Mouse (Mus musculus) gastrocnemius, adult 18-20 months (tissue): Measurements from ENCODE around the gene Uckl1. TPM values are rescaled to one million over a fixed set of nuclear protein-coding genes. Genes with fewer than 3 reads are reported as not detected.

Experiments
- DNase-seq: peaks from one replicate; pipeline ENCODE4 v3.0.0; 2021; ENCODE audit warnings: low spot score
- total RNA-seq, 2 experiments: library from RNA; stranded (reverse); gene quantifications; 2 replicates each; pipeline ENCODE4 v1.2.3; 2021

Uckl1 gene
- total RNA-seq, 2 experiments from 2014 or later = 23.2 to 23.4 TPM

DNA sequence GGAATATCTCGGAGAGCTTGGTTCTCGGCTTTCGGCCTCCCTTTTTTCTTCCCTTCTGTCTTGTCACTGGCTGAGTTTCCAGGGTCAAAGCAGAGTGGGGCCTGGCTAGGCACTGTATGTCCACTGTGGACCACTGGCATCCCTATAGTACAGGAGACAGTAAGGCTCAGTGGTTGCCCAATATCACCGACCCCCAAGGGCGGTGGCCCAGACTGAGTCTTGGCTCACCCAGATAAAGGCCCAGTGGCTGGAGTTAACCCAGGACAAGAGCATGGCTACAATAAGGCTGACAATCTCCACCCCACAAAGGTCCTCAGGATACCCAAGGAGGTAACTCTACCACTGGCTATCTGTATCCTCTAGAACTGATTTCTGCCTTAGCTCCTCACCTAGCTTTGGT is 5.8 kb upstream of the Uckl1 start:
- DNase-seq = no peak

DNA sequence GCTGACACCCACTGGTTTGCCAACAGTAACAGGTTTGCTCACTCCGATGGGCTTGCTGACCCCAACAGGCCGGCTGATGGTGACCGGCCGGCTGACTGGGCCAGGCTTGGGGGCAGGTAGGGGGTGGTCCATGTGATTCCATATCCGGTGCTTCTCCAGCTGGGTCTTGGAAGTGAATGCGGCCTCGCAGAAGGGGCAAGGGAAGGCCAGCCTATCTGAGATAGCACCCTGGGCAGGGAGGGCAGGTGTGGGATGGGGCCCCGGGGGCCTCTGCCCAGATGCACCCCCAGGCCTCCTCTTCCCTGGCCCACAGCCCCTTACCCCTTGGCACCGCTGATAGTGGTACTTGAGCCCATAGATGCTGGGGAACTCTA is 5.0 kb upstream of the Uckl1 start:
- DNase-seq = no peak

DNA sequence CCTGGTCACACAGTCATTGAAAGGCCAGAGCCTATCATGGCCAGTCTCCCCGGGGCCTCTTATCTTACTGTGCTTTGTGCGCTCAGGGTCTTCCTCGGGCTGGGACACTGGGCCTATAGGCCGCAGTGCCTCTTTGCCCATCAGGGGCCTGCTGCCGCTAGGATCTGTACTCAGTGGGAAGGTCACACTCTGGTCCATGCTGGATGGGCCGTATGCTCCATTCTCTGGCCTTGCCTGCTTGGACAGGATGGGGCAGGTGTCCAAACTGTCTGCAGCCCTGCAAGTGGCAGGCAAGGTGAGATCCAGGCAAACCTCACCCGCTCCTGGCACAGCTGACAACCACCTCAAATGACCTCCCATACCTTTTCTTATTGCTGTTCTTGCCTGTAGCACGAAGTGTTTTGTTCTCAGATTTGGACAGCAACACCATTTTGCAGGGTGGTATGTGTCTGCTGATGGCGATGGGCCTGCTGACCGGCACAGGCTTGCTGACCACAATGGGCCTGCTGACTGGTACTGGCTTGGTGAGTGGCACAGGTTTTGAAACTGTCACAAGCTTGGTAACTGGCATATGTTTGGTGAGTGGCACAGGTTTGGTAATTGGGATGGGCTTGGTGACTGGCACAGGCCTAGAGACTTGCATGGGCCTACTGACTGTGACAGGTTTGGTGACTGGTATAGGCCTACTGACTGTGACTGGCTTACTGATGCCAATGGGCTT is 4.5 kb upstream of the Uckl1 start:
- DNase-seq = no peak

DNA sequence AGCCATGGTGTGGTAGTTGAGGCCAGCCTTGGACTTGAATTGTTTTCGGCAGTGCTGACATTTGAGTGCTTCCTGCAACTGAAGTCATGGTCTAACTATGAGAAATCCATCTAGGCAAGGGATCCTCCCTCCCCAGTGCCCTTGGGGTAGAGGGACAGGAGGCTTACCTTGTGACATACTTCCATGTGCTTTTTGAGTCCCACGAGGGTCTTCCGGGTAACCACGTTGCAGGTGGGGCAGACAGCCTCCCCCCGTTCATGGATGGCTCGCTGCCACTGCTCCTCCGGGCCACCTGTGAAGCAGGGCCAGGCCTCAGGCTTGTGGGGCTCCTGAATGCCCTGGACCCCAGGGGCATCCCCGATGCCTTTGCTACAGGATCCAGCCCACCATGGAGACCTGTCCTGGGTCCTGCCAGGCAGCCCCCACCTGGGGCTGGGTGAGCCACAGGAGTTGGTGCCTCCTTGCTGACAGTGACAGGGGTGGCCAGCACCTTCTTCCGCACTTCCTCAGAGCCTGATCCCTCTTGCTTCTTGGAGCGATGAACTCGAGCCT is 3.6 kb upstream of the Uckl1 start:
- no peak for DNase-seq

DNA sequence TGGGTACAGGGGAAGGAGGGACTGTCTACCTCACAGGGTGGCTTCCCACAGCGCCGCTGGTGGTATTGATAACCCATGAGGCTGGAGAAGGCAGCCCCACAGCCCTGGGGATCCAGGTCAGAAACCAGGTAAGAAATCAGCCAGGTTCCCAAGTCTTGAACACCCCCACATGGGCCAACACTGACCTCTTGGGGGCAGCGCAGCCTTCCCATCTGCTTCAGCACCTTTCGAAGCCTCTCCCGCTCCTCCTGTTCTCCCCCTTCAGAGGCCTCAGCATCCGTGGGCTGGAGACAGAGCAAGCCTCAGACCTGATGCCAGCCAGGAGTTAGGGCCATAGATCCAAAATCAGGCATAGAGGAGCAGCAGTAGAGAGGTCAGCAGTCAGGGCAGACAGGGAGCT is 3.1 kb upstream of the Uckl1 start:
- no peak for DNase-seq

DNA sequence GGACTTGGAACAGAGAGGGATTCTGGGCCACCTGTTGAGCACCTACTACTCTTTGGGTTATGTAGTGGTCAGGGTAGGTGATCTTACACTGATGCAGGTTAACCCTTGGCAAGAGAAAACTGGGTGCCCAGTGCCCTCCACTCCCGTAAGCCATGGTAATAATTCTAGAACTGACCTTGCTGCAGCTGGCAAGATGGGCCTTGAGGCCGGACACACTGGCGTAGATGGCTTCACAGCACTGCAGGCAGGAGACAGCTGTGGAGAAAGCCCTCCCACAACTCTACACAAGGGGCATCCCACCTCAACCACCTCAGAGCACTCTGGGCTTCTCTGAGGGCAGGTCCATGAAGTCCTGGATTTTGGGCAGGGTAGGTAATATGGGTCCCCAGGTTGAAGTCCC is 1.4 kb upstream of the Uckl1 start:
- DNase-seq = no peak

DNA sequence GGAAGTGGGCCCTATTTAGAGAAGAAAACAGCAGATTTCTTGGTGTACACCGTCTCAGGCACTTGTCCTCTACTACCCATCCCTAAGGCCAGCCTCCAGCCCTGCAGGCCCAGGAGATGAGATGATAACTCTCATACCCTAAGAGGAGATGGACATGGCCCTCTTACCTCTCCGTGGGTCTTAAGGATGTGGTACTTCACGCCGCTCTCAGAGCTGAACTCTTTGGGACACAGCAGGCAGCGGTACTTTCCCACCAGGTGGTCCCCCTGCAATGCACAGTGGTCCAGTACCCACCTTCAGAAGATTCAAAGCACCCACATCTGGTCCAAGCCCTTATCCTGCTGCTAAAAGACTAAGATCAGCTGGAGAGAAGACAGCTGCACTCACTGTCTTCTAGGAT is 814 bp upstream of the Uckl1 start:
- no peak for DNase-seq

DNA sequence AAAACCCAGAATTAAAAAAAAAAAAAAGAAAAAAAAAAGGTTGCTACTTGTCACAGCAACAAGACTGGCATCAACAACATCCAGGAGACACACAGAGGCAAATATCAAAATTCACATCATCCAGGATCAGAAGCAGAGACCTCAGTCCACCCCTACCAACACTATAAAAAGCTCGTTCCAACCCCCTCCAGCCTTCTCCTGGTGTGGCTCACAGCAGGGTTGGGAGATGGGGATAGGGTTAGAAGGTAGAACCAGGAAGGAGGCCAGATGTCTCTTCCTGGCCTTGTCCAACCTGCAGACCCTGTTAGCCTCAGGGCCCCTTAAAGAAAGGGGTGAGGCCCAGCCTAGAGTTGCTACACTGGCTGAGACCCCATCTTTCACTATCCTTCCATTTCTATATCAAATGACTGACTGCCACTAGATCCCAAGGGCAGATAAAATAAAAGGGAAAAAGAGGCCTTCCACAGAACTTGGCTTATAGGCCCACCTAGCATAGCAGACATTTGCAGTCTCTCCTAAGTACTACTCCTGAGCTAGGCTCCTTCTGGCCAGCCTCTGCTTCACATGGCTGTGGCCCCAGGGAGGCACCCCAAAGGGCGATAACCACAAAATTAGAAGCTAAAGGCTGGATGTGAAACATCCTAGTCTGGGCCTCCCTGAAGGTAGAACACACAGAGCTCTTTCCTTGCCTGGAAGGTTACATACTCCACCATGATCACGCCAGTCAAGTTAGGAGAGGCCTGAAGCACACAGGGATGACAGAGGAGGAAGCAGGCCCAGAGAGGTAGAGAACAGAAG is 1.0 kb downstream of the Uckl1 start:
- no peak for DNase-seq

DNA sequence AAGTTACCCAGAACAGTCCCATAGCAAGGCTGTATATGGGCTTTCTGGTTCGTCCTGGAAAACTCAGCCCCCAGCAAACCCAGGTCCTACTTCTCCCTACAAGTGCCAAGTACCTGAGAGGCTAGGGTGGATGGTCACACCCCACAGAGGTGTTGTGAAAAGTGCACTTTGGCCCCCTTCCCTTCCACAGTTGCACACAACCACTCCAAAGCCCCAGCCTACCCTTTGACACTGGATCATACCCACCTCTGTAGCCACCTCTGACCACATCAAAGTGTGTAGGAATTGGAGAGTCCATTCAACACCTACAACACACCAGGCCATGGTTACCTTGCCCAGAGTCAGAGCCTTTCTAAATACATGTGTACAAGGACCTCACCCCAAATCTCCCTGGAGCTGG is 1.8 kb downstream of the Uckl1 start:
- DNase-seq = no peak

DNA sequence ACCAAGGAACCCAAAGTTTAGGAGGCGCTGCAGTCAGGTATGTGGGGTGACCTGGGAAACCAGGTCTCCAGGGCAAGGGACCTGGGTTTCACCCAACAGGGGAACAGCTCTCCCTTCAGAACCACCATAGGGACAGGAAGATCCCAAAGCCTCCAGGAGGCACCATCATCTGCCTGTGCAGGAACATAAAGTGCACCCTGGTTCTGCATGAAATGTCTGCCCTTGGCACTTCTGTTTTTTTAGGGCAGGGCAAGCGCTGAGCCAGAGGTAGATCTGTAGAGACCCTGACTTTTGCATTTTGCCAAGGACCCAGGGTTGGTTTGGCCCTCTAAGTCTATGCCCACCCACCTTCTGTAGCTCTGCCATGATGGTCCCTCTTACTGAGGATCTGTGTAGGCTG is 2.3 kb downstream of the Uckl1 start:
- no peak for DNase-seq

DNA sequence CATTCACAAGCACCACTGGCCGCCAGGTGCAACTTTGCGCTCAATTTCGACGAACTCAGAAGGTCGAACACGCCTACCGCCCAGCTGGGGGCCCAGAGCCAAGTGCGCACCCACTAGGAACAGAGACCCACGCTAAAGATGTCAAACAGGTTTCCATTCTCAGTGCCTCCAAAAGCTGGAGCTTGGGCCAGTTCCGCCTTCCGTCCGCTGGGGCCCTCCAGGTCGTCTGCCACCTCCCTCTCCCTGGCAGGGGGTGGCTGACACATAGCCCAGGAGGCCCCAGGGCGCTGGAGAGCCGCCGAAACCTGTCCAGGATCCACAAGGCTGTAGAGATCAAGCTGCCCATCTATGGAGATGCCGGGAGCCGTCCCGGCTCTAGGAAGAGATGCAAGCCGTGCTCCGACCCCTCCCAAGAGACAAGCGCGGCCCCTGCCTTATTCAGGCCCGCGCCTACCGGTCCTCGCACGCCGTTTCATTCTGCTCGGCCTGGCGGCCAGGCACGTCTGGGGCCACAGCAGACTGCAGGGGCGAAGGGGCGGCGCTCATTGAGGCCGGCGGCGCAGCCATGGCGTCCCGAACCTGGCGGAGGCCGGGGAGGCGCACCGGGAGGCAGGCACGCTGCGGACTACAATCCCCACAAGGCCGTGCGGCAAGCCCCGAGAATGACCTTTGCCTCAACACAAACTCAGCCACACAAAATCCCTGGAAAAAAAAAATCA is 3.1 kb downstream of the Uckl1 start:
- peak; percentile 87 for DNase-seq

DNA sequence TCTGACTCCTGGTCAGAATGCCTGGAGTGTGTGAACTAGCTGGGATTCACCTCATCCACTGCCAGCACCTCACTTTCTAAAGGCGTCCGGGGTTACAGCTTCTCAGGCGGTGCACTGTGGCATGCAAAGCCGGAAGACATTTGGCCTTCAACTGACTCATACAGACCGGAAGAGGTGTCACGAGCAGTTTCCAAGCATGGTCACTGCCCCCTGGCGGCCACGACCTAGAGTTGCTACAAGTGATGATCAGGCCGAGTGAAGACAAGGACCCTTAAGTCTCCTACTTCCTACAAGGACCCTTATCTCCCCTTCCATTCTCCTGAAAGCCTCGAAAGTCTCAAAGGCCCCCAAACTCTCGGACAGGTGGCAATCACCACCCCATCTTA is 3.7 kb downstream of the Uckl1 start:
- DNase-seq = peak; percentile 84

DNA sequence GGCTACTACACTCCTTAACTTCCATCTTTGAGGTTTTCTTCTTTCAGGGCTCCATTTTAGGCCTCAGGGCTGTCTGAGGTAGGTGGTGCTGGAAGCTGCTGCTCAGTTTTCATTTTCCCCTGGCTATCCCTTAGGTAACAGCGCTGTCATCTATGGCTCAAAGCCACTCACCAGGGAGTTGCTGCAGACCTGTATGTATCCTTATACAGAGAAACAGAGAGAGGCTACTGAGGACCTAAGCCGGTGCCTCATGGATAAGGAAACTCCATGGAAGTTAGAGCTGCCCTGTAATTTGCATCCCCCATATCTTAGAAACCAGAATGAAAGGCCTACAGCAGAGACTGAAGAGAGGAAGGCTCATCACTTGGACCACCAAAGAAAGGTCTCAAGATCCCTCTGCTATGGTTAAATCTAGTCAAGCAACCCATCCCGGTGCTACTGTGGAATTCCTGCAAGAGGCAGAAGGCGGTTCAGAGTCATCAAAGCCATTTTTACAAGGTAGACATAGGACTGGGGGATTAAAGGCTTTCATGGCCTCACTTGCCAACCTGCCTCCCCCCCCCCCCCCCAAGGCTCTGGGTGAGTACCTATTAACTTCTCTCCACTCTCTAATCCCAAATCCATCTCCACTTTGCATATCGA is 4.4 kb downstream of the Uckl1 start:
- DNase-seq = no peak

DNA sequence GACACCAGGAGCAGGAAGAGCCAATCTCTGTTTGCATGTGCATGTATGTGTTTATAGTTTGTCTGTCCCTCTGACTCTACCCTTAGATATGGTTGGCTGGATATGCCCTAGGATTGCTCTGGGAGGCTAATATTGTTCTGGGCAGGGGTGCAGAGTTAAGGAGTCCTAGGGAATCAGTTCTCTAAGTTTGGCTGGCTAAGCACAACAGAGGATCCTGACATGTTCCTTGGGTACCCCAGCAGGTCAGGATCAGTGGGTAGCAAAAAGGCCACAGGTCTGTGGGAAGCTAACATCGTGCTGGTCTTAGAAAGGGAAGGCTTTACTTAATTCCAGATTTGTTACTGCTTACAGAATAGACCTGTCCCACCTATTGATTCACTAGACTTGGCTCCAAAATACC is 5.0 kb downstream of the Uckl1 start:
- no peak for DNase-seq

DNA sequence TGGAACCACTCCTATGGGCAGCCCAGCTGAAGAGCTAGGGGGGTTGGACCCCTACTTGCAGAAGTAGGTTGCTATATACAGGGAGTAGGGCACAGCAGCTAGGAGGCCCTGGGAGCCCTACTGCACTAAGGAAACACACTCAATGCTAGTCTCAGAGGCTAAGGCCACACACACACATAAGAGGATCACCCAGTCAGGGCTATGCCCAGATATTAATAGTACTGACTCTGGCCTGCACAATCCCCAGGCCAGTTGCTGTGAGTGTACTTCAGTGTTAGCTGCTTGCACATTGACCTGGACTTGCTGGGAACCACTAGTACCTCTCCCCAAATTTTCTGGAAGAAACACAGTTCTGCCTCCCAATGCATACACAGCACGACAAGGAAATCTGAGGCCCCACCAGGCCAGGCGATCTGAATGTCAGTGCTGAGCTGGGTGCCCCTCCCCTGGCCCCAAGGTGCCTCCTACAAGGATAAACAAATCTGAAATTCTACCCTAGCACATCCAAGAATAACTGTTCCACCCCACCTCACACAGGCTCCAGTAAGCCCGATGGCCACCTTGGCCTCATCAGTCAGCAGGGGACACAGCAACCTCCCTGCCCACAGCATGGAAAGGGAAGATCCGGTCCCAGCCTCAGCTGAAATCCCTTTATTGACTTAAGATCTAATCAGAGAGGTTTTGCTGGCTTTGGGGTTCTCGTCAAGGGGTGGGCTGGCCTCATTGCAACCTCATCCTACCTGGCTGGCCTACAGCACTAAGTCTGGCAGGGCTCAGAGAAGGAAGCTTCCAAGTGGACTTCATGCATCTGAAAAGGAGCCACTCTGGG is 5.7 kb downstream of the Uckl1 start:
- DNase-seq = peak; percentile 56

DNA sequence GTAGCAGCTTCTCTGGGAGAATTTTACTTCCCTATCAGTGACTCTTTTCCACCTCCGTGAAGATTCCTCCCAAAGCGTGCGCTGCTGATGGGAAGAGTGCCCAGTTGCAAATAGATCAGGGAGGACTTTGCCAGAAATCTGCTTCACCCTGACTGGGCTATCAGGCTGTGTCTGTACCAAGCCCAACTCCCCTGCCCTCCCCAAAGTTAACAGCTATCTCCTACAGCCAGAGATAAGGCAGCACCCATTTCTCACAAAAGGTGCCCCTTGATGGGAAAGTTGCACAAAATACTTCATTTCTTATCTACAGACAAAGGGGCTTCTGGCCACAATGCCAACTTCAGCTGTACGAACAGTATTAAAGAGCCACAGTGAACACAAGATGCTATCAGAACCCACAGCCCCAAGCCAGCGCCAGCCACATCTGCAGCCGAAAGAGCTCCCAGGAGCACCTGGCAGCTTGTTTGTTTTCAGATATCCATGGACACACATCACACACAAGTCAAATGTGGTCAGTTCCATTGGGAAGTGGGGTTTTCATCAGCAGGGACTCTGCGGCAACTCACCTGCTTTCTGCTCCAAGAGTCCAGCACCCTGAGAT is 6.6 kb downstream of the Uckl1 start:
- DNase-seq = peak; percentile 54

DNA sequence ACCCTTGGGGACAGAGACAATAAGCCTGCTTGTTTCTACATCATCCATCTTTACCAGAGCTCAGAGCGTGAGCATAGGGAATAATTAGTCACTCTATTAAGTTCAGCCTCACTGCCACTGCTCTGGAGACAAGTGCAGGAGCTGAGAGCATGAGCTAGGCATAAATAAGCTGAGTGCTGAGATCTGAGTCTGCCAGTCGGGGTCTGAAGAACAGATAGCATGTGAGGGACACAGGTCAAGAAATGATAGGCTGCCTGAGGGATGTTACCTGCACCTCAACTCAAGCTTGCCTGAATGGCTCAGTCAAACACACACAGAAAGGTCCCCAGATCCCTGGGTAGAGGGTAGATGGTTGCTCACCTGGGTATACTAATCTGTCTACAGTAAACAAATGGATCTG is 7.6 kb downstream of the Uckl1 start:
- no peak for DNase-seq

DNA sequence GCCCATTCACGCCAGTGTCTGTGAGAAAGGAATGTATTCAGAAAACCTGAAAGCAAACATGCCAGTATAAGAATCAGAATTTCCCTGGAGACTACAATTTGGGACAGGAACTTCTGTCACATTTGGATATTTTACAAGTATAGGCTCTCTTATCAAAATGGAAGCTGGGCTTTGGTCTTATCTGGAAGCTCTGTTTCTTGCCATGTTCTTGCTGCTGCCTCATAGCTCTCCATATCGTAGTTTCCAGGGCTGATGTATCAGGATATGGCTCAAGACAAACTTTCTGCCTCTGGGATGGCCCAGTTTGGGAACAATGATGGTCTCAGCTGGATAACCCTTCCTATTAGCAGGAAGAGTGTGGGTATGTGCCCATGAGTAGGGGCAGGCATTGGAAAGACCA is 8.1 kb downstream of the Uckl1 start:
- no peak for DNase-seq

DNA sequence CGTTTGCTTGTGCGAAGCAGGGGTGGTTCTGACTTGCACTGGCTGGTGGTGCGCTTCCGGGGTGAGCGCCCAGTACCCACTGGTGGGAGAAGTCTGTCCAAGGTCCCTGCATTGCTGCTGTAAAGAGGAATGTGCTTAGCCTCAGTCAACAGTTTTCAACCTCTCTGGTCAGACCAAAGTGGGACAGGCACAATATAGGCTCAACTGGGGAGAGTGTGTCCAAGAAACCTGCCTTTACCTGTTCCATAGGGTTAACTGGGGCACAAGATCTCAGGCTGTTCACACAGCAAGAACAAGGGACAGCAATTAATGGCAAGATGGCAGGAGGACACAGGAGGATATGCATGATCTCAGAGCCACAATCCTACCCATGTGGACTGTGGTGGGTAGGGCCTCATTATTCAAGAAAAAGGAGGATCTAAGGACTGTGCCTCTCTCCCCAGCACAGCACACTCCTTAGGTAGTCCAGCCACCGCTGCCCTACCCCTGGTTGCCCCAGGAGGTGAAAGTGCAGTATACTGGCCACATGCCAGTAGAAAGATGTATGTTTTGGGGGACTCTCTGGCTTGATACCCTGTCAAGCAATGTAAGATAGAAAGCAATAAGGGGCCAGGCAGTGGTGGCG is 9.7 kb downstream of the Uckl1 start:
- no peak for DNase-seq

DNA sequence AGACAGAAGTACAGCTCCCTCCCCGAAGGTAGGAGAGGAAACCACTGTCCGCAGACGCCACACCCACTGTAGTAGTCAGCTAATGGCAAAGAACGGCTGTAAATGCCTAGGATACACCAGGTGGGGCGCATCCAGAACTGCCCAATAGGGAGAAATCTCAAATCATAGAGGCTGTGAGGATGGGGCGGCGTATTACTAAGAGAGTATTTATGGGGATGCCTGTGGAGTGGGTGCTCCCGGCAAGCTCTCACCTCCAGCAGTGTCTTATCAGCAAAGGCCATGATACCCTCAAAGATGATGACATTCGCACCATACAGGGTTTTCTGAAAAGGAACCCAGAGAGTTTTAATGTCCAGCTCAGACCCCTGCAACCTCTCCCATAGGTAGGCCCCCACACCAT is 10.7 kb downstream of the Uckl1 start:
- DNase-seq = no peak
